Mouse (Mus musculus): ENCODE results near the gene Npy5r.

DNA sequence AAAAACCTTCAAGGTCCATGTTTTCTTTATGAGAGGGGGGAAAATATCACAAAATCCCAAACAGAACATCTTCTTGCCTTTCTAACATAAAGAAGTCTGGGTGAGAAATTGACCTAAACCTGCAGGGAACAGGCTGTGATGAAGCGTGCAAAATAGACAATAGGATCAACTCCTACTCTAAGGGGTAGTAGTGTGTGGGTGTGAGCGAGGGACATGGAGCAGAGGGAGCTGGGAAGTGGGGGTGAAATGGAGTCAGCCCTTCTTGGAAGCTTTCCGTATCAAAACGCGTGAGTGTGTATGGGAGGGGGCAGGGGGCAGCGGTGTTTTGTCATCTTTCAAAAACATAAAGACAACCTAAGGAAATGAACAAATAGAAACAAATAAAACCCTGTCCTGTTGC is 467 bp upstream of the Npy5r start:
- no peak for TF ChIP-seq GATA1 (IDR thresholded peaks at IDR 0.05; ENCODE audit: borderline replicate concordance, low read length)
- TF ChIP-seq FLI1 (IDR thresholded peaks at IDR 0.05; ENCODE audit: low read length), result no peak
